Mouse (Mus musculus) adrenal gland, adult 8-10 months (tissue): Measurements from ENCODE around the gene Runx1. TPM values are rescaled to one million over a fixed set of nuclear protein-coding genes. Genes with fewer than 3 reads are reported as not detected.
A peak's percentile ranks its signal among the peaks of the same experiment; 100 is the strongest.

Experiments used
- DNase-seq: peaks from one replicate; pipeline ENCODE4 v3.0.0; 2022
- total RNA-seq, 4 experiments: library from RNA; stranded (reverse); gene quantifications; 2 replicates each; pipeline ENCODE4 v1.2.4; 2022

Runx1 gene
- total RNA-seq, 4 experiments from 2014 or later = 4.1 to 7.8 (median 5.3) TPM

DNA sequence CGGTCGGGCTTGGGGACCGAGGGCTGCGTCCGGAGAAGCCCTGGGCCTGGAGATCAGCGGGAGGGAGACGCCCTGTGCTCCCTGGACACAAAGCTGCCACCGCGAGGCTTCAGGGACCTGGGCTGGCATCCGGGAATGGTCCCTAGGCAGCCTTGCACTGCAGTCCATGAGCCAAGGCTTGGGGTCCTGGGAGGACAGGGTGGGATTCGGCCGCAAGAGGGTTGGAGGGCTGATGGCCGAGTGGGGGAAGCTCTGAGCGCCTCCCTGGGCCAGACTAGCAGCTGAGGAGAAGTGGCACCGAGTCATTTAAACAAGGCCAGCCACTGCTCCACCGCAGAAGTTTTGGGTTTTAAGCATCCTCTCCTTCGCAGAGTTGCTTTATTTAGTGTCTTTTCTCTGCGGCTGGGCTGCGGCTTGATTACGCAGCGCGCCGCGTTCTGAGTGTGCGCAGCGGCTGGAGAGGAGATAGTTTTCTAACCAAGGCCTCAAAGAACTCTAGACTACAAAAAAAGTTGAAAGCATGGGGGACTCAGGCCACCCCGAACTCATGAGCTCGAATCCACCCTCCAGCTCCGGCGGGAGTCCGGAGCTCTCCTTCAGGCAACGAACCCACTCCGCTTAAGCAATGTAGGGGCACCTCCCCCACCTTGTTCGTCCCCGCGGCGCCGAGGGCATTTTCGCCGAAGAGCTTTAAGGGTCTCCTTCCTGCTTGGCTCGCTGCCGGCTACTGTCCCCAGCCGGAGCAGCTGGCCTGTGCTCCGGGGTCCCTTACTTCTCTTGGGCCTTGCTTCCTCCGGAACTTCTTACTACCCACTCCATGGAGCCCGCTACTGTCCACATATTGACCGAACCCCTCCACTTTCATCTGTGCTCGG is 128.0 kb downstream of the Runx1 start:
- peak; percentile 32 for DNase-seq

DNA sequence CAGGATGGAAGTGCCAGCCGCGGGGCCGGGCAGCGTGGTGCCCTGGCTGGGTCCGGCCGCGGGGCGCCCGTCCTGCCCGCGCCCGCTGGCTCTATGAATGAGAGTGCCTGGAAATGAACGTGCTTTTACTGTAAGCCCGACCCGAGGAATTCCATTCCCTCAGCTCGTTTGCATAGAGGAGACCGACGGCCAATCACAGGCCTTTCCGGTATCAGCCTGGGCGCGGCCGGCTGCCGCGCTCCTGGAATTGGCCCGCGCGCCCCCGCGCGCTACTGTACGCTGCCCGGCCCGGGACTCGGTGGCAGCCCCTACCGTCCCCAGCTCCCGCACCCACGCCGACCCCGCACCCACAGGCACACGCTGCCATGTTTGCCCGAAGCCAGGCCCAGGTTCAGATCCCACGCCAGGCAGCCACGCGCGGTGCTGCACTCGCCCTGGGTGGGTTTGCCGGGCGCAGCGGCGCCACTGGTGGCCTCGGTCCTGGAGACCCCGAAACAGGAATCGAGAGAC is 128.7 kb downstream of the Runx1 start:
- DNase-seq = peak; percentile 87

DNA sequence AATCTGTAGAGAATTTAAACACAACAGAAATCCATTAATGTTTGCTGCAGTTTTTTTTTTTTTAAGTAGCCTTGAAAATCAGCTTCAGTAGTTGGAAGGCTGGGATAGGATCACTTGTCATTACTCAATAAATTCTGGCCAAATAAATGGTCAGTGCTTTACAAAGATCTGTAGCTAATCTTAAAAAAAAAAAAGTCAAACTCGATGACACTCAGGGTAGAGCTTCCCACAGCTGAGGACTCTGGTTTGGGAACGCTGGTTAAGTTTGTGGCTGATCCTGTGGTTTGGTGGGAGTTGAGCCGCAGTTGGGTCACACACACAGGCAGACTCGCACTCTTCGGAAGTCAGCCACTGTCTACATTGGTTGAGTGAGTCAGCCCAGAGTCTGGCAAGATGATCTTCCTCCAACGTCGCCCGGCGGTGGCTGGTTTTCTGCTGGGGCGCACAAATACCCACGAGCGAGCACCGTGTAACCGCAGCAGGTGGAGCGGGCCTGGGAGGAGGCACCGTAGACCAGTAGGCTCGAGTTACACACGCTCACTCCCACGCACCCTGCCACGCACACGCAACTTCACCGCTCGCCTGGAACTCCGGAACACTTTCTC is 129.4 kb downstream of the Runx1 start:
- peak; percentile 32 for DNase-seq

DNA sequence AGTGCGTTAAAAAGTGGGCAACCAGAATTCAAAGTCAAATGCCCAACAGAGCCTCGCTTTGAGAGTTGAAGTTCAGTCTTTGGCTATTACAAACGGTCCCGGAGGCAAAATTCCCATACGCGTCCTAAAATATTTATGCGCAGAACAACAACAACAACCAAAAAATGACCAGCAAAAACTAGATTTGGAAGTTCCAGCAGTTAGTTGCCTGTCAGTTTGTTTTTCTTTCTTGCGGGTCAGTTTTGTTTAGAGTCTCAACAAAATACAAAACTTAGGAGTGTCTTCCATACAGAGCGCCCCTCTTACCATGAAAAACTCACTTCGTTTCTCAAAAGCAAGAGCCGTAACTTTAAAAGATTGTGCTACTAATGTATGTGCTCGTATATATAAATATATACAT is 130.0 kb downstream of the Runx1 start:
- DNase-seq = no peak

DNA sequence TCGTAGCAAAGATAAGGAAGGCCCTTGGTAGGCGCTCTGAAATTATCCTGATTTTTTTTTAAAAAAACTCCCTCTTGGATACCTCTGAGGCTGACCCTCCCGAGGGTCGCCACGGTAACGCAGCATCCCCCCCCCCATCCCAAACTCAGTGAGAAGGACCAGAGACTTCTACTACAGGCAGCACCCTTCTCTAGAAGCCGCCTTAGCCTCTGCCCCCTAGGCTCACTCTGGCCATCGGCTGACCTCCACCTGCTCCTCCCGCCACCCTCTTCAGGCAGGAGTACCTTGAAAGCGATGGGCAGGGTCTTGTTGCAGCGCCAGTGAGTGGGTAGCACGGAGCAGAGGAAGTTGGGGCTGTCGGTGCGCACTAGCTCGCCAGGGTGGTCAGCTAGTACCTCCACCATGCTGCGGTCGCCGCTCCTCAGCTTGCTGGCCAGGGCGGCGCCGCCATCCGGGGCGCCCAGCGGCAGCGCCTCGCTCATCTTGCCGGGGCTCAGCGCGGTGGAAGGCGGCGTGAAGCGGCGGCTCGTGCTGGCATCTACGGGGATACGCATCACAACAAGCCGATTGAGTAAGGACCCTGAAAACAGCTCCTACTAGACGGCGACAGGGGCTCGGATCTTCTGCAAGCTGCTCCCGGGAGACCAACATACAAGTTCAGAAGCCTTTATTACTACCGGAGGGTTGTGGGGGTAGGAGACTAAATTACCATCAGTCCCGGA is 130.6 kb downstream of the Runx1 start:
- DNase-seq = no peak

DNA sequence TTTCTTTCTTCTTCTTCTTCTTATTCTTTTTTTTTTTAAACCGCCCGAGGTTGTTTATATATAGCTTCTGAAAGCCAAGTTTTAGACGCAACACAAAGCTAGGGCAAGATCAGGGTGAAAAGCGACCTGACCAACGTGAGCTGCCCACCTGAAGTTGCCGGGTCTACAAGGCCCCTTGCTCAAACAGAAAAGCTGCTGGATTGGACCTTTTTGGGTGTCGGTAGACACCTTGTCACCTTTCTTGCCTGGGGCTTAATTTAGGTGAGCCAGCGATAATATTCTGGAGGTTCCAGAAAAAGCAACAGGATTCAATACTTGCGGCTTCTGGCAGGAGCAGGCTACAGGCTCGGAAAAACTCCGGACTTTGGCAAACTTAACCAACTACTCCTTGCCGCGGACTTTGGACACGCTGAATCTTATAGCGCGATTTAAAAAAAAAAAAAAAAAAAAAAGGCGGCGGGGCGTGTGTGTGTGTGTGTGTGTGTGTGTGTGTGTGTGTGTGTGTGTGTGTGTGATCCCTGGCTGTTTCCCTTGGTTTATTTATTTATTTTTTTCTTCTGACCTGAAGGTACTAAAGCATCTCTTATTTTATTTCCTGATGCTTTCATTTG is 131.3 kb downstream of the Runx1 start:
- no peak for DNase-seq

DNA sequence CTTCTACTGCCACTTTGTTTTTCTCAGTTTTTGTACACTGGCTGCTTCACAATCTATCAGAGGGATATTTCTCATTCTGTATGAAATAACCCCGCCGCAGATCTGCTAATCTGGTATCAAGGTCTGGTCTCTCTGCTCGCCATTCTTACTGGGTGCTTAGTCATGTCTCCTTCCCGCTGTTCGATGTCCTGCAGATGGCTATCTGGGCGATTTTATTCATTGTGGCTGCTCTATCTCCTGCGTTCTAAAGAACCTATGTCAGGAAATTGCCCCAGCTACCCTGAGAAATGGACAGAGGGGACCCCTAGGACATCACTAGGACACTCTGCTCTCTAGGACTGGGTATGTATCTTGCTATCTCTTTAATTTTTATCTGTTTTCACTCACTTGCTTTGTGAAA is 135.2 kb downstream of the Runx1 start:
- no peak for DNase-seq

DNA sequence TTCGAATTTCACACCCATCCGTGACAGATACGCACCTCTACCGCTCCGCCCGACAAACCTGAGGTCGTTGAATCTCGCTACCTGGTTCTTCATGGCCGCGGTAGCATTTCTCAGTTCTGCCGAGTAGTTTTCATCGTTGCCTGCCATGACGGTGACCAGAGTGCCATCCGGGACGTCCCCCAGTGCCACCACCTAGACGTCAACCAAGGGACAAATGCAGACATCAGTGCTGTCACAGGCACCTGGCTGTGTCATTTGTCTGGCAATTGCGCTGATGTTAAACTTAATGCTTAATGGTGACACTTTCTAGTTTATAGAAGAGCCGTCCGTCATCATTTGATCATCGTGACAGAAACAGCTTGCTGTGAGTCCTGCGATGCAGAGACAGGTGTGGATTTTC is 137.0 kb downstream of the Runx1 start:
- DNase-seq = no peak

DNA sequence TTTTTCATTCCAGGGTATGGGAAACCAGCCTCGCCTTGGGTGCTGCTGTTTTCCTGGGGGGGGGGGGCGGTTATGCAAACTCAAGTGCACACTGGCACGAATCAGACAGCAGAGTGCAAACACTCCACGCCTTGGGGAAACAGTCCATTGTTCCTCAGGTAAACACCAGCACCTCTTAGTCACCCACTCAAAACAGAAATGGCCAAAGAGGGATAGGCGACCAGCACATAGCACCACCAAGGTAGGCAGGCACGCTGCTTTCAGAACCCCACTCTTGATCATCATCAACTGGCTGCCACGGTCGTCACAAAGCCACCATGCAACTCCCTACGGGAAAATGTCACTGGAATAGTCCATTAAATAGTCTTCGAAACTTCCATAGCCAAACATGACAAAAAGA is 139.0 kb downstream of the Runx1 start:
- no peak for DNase-seq

DNA sequence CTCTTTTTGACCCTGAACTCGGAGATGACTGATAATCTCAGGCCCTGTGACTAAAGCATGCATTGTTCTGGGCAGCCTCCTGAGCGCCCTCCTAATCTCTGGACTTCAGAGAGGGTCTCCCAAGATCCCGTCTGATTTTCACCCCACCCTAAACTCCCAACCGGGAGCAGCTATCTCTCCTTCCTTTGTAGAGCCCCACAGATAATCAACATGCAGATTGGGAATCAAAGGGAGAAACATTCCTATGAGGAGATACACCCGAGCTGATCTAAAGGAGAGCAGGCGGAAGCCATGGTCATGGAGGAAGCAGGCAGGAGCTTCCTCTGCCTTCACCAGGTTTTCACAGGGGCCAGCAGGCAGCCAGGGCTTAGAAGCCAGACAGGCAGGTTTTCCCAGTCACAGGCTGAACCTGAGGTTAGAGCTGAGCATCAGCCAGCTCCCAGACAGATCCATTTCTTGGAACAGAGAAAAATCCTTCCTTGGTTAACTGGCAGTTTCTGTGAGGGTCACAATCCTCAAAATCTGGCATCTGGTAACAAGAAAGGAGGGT is 140.1 kb downstream of the Runx1 start:
- no peak for DNase-seq

DNA sequence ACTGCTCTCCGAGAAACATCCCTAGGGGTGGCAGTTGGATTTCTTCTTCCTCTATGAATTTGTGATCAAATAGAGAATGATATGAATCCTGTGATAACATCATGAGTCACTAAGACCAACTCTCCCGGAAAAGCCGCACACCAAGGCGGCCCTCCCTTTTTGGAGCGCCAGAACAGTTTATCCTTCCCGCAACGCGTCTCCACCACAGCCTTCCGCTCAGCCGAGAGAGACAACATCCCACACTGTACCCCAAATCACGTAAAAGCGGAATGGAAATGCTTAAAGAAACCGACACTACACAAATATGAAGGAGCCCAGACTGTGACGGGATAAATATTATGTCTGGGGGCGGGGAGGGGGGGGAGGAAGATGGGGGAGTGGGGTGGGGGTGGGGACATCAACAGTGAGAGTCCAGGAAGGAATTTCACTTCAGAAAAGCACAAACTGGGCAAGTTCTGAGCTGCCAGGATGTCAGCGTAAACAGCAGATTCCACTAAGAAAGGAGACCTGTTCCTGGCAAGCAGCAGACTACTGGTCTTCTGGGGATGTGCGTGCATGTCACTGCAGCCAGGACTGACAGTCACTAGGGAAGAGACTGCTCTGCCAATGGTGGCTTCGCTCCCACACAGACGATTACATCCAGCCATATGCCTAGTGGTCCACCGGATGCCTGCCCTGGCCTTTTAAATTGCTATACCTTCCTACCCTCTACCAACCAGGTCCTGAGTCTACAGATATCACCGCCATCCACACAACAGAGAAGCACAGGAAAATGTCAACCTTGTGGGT is 141.3 kb downstream of the Runx1 start:
- no peak for DNase-seq

DNA sequence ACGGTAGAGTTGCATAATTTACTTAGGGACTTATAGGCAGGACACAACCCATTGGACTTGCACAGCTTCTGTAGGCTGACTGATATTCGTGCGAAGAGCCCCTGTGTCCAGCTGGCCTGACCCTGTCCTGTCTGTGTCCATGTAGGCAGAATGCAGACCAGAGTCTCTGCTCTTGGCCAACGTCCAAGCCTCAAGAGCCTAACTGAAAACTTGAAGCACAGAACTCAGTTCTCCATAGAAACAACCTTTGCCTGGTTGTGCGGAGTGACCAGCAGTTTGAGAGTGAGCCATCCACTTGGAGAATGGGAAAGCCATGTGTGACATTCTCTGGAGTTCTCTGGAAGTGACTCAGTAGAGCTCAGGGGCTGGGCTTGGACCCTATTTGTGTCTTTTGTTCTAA is 149.3 kb downstream of the Runx1 start:
- DNase-seq = no peak

DNA sequence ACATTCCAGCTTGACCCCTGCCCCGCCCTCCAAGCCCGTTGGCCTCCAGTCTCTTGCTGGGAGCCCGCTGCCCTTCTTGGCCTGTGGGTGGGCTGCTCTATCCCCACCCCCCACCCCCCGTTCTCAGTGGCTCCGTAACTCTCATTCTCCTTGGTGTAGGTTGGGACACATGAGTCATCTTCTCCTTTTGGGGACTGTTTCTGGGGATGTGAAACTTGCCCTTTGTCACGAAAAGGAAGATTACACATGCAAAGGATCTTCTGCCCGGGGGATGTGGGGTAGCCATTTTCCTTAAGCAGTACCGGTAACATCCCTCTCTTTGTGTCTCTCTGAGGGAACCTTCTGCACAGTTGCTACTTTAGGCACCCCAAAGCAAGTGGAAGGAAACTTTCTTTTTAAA is 150.3 kb downstream of the Runx1 start:
- no peak for DNase-seq

DNA sequence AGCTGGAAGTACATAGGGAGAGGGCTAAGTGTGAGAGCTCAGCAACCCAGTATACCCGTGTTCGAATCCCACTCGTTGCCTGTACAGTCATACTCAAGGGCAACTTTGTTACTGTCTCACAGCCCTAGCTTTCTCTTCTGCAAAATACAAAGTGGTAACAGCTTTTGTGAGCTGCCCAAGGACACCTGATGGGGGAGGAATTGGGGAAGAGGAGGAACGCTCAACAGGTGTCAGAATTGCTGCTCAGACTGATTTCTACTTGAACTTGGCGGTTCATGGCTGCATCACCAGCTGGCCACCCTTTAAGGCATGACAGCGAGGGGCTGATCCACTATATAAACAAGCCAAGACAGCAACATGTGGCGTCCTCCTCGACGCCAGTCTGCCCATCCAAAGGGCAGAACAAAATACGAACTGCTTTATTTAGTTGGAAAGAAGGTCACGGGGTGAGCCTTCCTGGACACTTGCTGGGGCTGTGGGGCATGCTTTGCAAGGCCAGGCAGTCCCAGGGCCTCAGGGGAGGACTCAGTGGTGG is 151.0 kb downstream of the Runx1 start:
- no peak for DNase-seq

DNA sequence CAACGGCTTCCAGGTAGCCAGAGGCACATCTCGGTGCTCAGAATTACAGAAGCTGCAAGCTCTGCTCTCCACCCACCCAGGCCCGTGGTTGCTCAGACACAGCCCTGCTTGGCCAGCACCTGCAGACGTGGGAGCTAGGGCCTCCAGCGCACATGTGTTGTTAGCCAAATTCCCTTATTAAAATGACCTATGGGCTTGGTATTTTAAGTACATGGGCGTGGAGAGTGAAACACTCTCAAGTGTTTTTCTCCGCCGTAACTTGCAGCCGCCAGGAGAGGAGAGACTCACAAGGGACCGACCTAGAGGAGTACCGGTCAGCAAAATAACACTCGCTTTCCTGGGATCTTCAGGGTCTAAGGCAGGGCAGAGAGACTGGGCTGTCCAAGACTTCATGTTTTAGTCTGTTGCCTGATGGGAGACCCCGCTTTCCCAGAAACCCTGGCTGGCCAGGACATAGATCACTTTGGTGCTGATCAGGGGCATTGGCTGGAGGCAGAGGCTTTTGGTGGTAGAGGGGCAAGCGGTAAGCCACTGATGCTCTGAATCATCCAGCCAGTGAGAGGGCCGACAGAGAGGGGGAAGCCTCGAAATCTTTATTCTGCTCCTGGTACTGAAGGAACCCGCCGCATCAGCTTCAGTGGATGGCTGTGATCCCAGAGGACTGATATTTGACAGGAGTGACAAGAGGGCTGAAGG is 151.7 kb downstream of the Runx1 start:
- no peak for DNase-seq

DNA sequence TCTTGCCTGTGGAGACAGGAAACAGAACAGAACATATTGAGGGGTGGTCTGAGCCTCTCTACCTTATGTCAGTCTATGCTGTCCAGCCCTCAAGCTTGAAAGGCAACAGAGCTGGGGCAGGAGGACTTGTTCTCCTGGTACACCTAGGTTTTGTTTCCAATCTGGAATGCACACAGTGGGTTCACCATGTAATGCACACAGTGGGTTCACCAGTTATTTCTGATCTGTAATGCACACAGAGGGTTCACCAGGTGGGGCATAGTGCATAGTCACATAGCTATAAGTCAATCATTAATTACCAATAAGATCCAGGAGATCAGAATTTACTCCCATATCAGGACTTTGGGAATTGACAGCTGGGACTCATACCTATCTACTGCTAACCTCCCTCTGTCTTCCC is 157.1 kb downstream of the Runx1 start:
- DNase-seq = no peak

DNA sequence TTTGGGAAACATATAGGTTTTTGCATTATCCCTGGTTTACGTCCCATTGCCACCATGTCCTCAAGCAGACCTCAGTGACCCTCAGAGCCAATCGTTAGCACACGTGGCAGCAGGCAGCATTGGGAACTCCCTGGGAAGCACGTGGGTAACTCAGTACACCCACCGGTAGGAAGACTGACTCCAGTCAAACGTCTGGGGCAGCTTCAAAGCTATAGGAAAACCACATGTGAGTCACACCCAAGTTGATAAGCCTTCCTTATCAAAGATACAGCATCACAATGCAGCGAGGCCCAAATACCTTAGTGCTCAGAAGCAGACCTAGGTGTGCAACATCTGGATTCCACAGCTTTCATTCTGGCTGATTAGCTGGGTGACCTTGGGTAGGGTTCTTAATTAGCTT is 164.2 kb downstream of the Runx1 start:
- no peak for DNase-seq

DNA sequence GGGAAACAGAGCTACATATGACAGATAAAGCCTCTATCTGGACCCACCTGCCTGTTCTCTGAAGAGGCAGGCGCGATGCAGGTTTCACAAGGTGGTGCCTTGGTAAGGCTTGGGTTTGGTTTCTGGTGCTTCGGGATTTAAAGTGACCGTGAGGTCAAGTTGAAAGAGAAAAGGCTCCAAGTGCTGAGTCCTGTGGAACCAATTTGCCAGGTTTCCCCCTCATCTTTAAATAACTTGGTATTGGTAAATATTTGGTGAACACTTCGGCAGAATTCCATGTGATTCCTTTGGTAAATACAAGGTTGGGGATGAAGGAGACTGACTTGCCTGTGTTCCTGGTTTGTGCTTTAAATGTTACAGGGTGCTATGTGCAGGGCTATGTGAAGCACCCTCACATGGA is 169.2 kb downstream of the Runx1 start:
- no peak for DNase-seq

DNA sequence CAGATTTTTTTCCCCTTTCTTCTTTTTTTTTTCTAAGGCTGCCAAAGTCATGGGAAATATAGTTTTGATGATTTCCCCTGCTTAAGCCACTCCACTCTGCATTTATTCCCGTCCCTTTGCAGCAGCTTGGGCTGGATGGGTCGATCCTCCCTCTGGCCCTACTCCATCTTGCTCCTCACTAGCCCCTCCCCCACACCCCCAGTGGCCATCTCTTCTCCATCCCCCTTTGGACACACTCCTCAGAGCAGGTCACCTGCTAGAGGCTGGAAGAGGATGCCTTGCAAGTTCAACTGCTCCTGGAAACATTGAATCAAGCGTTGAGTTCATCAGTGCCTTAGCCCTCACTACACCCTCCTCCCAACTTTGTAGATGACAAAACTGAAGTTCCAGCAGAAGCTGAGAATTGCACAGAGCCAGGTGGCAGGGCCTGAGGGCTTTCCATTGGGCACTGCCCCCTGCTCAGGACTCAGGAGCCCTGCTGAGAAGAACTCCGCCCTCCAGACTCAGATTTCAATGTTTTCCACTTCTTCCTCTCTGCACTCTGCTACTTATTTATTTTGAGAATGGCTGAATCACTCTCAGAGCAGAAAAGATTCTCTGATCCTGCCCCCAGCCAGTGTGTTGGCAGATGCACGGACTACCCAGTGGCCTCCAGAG is 171.5 kb downstream of the Runx1 start:
- DNase-seq = no peak

DNA sequence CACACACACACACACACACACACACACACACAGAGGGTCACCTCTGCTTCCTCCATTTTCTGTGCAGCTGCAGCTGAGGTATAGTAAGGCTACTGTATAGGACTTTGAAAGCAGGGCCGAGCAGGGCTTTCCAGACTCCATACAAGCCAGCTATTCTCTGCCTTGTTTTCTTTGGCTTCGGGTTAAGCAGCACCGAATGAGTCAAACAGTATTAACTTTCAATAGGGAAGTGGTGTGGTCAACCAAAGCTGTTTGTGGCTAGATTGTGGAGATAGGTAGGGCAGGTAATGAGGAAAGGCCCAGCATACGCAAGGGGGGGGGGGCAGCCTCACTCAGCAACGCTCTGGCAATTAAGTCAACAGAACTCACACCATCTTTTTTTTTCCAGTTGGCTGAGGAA is 172.1 kb downstream of the Runx1 start:
- DNase-seq = no peak
